Mouse (Mus musculus): ENCODE measurements around the gene Cyb5r1. TPM values are rescaled to one million over a fixed set of nuclear protein-coding genes. Genes with fewer than 3 reads are reported as not detected.

Gene Cyb5r1
- polyA plus RNA-seq, 1 experiment from 2014 or later: 37.0 TPM

GRCm38 (mm10) chr1:134384581-134384980 lies 20.8 kb upstream of the Cyb5r1 start:
- peaks cover 13% of the 10 kb centered on the region for H3K4me1 ChIP-seq
- 85% methylated on average over 4 of the region's 4 CpGs for WGBS
- H3K4me3 ChIP-seq: no peak overlapping the region
- DNase-seq (ENCODE audit: low spot score): no peak
- peaks cover 8% of the 10 kb centered on the region; the same call in 1 of the 2 replicates for H3K27me3 ChIP-seq (replicated peaks; ENCODE audit: low read depth, poor library complexity, severe bottlenecking)
- H3K27ac ChIP-seq (replicated peaks): no peak overlapping the region
- 0 out of 2 replicates have a peak, but pooled peaks cover 5% of the 10 kb centered on the region for H3K9me3 ChIP-seq
- no peaks in the 10 kb centered on the region for H3K36me3 ChIP-seq (replicated peaks)

GRCm38 (mm10) chr1:134385176-134385575 lies 20.2 kb upstream of the Cyb5r1 start:
- Histone ChIP-seq H3K9me3 (0 out of 2 replicates have a peak, but pooled peaks cover 5% of the 10 kb centered on the region), H3K4me1 (peaks cover 13% of the 10 kb centered on the region), H3K4me3 (no peak overlapping the region), H3K27me3 (replicated peaks; ENCODE audit: low read depth, poor library complexity, severe bottlenecking) (peaks cover 8% of the 10 kb centered on the region; the same call in 1 of the 2 replicates), H3K36me3 (replicated peaks) (no peaks in the 10 kb centered on the region), H3K27ac (replicated peaks) (no peak overlapping the region)
- no peak for DNase-seq (ENCODE audit: low spot score)

DNA sequence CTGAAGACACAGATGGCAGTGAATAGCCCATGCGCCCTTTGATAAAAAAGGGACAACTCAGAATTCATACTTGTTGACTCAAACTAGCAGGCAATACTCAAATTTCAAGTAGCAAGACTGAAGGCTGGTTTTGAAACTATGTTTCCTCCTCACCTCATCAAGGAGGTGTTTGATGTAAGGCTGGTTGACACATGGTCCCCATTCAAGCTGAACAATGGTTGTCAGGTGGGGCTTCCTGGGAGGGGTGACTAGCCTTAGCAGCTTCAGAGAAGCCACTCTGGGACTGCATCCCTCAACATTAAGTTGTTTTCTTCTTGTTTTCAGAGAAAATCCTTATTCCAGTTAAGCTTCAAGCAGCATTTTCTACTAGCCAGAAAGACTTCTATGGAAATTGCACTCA lies 19.7 kb upstream of the Cyb5r1 start, which contains the start of gene 4933406M09Rik:
Gene 4933406M09Rik (plus strand): TSS at position 275 of the 400 bp plus-strand sequence.
- peaks cover 8% of the 10 kb centered on the region; the same call in 1 of the 2 replicates for H3K27me3 ChIP-seq (replicated peaks; ENCODE audit: low read depth, poor library complexity, severe bottlenecking)
- H3K9me3 ChIP-seq: 0 out of 2 replicates have a peak, but pooled peaks cover 5% of the 10 kb centered on the region
- H3K36me3 ChIP-seq (replicated peaks): no peaks in the 10 kb centered on the region
- H3K4me3 ChIP-seq: no peak within 1 kb of the TSS
- WGBS: 90% methylated on average over 1 of the region's 1 CpGs
- H3K4me1 ChIP-seq: peaks cover 13% of the 10 kb centered on the region
- H3K27ac ChIP-seq (replicated peaks): no peak within 1 kb of the TSS
- no peak for DNase-seq (ENCODE audit: low spot score)

DNA sequence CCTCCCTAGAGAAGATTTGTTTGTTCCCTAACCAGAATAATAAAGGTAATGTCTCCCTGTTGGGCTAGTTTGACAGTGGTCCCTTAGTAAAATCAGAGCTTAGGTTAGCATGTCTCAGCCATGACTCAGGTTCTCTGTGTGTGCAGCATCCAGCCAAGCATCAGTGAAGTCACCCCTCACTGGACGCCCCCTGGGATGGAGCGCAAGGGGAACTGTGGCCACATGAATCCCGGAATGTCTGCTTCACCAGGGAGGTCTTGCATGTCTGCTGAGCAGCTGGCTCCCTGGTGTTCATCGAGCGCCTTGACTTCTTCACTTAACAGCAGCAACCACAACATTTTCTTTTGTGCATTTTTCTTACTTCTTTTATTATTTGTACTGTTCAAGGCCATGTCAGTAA lies 11.5 kb upstream of the Cyb5r1 start:
- DNase-seq (ENCODE audit: low spot score): no peak
- H3K36me3 ChIP-seq (replicated peaks): no peaks in the 10 kb centered on the region
- 61% methylated on average over 5 of the region's 5 CpGs for WGBS
- no peaks in the 10 kb centered on the region for H3K9me3 ChIP-seq
- no peak overlapping the region for H3K27ac ChIP-seq (replicated peaks)
- no peaks in the 10 kb centered on the region for H3K27me3 ChIP-seq (replicated peaks; ENCODE audit: low read depth, poor library complexity, severe bottlenecking)
- H3K4me1 ChIP-seq: no peaks in the 10 kb centered on the region
- H3K4me3 ChIP-seq: no peak overlapping the region

DNA sequence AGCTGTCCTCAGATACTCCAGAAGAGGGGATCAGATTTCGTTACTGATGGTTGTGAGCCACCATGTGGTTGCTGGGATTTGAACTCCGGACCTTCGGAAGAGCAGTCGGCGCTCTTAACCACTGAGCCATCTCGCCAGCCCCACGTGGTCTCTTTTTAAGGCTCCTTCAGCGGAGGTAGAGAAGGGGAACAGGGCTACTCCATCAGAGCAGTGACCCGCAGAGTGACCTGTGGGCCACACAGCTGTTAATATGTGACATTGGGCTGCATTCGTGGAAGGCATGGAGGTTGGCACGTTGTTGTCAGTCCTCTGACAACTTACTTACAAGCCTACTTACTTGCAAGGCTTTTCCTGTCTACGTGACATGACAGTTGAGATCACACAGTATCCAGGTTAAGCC lies 7.1 kb upstream of the Cyb5r1 start:
- H3K36me3 ChIP-seq (replicated peaks): no peaks in the 10 kb centered on the region
- no peak overlapping the region for H3K4me3 ChIP-seq
- no peak overlapping the region for H3K27ac ChIP-seq (replicated peaks)
- no peaks in the 10 kb centered on the region for H3K27me3 ChIP-seq (replicated peaks; ENCODE audit: low read depth, poor library complexity, severe bottlenecking)
- H3K4me1 ChIP-seq: no peaks in the 10 kb centered on the region
- WGBS: 92% methylated on average over 12 of the region's 12 CpGs
- H3K9me3 ChIP-seq: no peaks in the 10 kb centered on the region; the same call in 1 of the 2 replicates
- DNase-seq (ENCODE audit: low spot score): no peak

GRCm38 (mm10) chr1:134399735-134400134 lies 5.6 kb upstream of the Cyb5r1 start:
- H3K9me3 ChIP-seq: no peaks in the 10 kb centered on the region; the same call in 1 of the 2 replicates
- no peaks in the 10 kb centered on the region for H3K27me3 ChIP-seq (replicated peaks; ENCODE audit: low read depth, poor library complexity, severe bottlenecking)
- peak; percentile 20 for DNase-seq (ENCODE audit: low spot score)
- no peaks in the 10 kb centered on the region for H3K36me3 ChIP-seq (replicated peaks)
- WGBS: 50% methylated on average over 5 of the region's 5 CpGs
- H3K27ac ChIP-seq (replicated peaks): no peak overlapping the region
- H3K4me3 ChIP-seq: no peak overlapping the region
- no peaks in the 10 kb centered on the region for H3K4me1 ChIP-seq

GRCm38 (mm10) chr1:134406414-134406771 lies 1.0 kb downstream of the Cyb5r1 start:
- 38% methylated on average over 8 of the region's 8 CpGs for WGBS
- H3K9me3 ChIP-seq: no peaks in the 10 kb centered on the region
- DNase-seq (ENCODE audit: low spot score): no peak
- peaks cover 40% of the 10 kb centered on the region for H3K36me3 ChIP-seq (replicated peaks)
- peaks cover 21% of the 10 kb centered on the region for H3K4me1 ChIP-seq
- H3K4me3 ChIP-seq: peak overlapping the region; percentile 73
- H3K27ac ChIP-seq (replicated peaks): peak overlapping the region; percentile 84
- no peaks in the 10 kb centered on the region for H3K27me3 ChIP-seq (replicated peaks; ENCODE audit: low read depth, poor library complexity, severe bottlenecking)

DNA sequence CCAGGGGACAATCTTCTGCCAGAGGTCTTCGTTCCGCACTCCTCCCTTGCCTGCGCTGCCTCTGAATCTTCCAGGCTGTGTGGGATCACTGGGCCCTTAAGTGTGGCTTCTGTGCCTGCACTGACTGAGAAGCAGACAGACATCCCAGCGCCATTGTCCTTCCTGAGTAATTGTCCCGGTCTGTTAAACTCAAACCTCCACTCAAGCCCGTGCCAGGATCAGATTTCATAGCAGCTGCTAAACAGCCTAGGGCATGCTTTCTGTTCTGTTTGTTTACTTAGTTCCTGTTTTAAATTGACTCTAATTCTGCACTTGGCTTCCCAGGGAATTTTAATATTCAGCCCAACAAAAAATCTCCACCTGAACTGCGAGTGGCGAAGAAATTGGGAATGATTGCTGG lies 2.7 kb downstream of the Cyb5r1 start:
- 70% methylated on average over 8 of the region's 8 CpGs for WGBS
- H3K36me3 ChIP-seq (replicated peaks): peaks cover 56% of the 10 kb centered on the region
- peak overlapping the region; percentile 11; the same call in 1 of the 2 replicates for H3K27ac ChIP-seq (replicated peaks)
- no peaks in the 10 kb centered on the region for H3K9me3 ChIP-seq
- H3K27me3 ChIP-seq (replicated peaks; ENCODE audit: low read depth, poor library complexity, severe bottlenecking): no peaks in the 10 kb centered on the region
- DNase-seq (ENCODE audit: low spot score): no peak
- H3K4me1 ChIP-seq: peaks cover 24% of the 10 kb centered on the region
- H3K4me3 ChIP-seq: no peak overlapping the region

DNA sequence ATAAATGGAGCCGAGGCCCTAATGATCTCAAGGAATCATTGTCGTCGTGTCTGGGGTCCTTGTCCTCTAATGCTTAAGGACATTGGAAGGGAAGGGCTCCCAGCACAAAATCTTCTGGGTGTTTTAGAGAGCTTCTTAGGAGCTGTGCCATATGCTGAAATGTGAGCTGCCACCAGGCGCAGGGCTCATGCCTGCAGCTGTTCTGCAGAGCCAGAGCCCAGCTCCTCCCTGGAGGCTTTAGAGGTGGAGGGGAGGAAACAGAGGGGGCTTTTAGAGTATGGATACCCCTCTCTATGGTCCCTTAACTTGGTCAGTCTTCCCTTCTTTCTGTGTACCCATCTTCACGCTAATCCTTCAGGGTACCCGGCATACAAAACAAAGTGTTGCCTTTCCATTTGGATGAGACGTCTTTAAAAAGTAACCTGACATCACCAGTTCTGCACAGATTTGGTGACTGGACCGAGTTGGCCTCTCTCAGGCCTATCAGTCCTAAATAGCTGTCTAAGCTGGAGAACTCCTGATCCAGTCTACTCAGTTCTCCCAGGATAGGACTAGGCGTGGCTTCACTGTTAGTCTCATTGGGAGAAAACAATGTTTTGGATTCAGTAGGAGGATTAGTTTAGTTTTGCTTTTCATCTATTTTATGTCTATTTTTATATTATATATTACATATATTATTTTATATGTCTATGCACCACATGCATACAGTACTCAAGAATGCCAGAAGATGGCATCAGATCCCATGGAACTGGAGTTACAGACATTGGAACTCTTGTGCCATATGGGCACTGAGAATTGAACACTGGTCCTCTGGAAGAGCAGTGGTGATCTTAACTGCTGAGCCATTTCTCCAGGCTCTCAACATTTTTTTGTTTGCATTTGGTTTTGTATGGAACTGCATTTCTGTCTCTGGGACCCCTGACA lies 6.6 kb downstream of the Cyb5r1 start:
- H3K4me1 ChIP-seq: peaks cover 36% of the 10 kb centered on the region
- 90% methylated on average over 9 of the region's 9 CpGs for WGBS
- DNase-seq (ENCODE audit: low spot score): no peak
- H3K36me3 ChIP-seq (replicated peaks): peaks cover 59% of the 10 kb centered on the region
- H3K27ac ChIP-seq (replicated peaks): no peak overlapping the region
- H3K4me3 ChIP-seq: no peak overlapping the region
- H3K27me3 ChIP-seq (replicated peaks; ENCODE audit: low read depth, poor library complexity, severe bottlenecking): no peaks in the 10 kb centered on the region
- H3K9me3 ChIP-seq: no peaks in the 10 kb centered on the region

GRCm38 (mm10) chr1:134414038-134414437 lies 8.7 kb downstream of the Cyb5r1 start:
- H3K27ac ChIP-seq (replicated peaks): no peak overlapping the region
- H3K27me3 ChIP-seq (replicated peaks; ENCODE audit: low read depth, poor library complexity, severe bottlenecking): no peaks in the 10 kb centered on the region
- peaks cover 46% of the 10 kb centered on the region for H3K36me3 ChIP-seq (replicated peaks)
- no peaks in the 10 kb centered on the region for H3K9me3 ChIP-seq
- peaks cover 40% of the 10 kb centered on the region for H3K4me1 ChIP-seq
- WGBS: 53% methylated on average over 2 of the region's 2 CpGs
- peak overlapping the region; percentile 91; the same call in 1 of the 2 replicates for H3K4me3 ChIP-seq
- DNase-seq (ENCODE audit: low spot score): no peak

GRCm38 (mm10) chr1:134414501-134415167 lies 9.3 kb downstream of the Cyb5r1 start:
- WGBS: 12% methylated on average over 11 of the region's 11 CpGs
- Histone ChIP-seq H3K4me3 (peak overlapping the region; percentile 91), H3K9me3 (no peaks in the 10 kb centered on the region), H3K36me3 (replicated peaks) (peaks cover 40% of the 10 kb centered on the region), H3K27ac (replicated peaks) (peak overlapping the region; percentile 97), H3K27me3 (replicated peaks; ENCODE audit: low read depth, poor library complexity, severe bottlenecking) (no peaks in the 10 kb centered on the region), H3K4me1 (peaks cover 46% of the 10 kb centered on the region)
- no peak for DNase-seq (ENCODE audit: low spot score)

- no peaks in the 10 kb centered on the region for H3K9me3 ChIP-seq
- WGBS: under 1% methylated on average over 76 of the region's 77 CpGs
- H3K4me3 ChIP-seq: peak within 1 kb of the TSS; percentile 91
- H3K36me3 ChIP-seq (replicated peaks): peaks cover 33% of the 10 kb centered on the region
- H3K27me3 ChIP-seq (replicated peaks; ENCODE audit: low read depth, poor library complexity, severe bottlenecking): no peaks in the 10 kb centered on the region
- DNase-seq (ENCODE audit: low spot score): peak; percentile 99
- peak within 1 kb of the TSS; percentile 97 for H3K27ac ChIP-seq (replicated peaks)
- H3K4me1 ChIP-seq: peaks cover 53% of the 10 kb centered on the region
Observed at GRCm38 (mm10) chr1:134415168-134415831, 9.9 kb downstream of the Cyb5r1 start, which contains the start of gene Adipor1. Gene Adipor1 (plus strand): TSS chr1:134415378.
